Mouse (Mus musculus) megakaryocyte, adult 5-6 weeks (primary cell): Measurements from ENCODE around the gene Atg9a. TPM values are rescaled to one million over a fixed set of nuclear protein-coding genes. Genes with fewer than 3 reads are reported as not detected.
A peak's percentile ranks its signal among the peaks of the same experiment; 100 is the strongest.
"Not testable (repeated sequence)": the region's sequence is repeated elsewhere in the genome, so short reads cannot be mapped to it uniquely, and the experiment has no call there.

Experiments
- ATAC-seq: 2 replicates; pipeline ENCODE4 v1.8.0; 2016; ENCODE audit warnings: mild to moderate bottlenecking, inconsistent platforms; ENCODE audit not compliant: poor library complexity, severe bottlenecking
- total RNA-seq, 2 experiments: library from RNA; stranded (forward) in 1 of 2; stranded (reverse) in 1 of 2; fragments of 153-499, 151-499 nt in 1 of 2; fragments of 221-1000, 200-1000 nt in 1 of 2; gene quantifications; 2 replicates each; pipeline versions ENCODE4 v1.2.3 to v1.2.4; 2015 to 2017

Gene Atg9a
- 26.7 and 34.8 TPM in 2 replicates for total RNA-seq (2015)
- 12.8 and 21.3 TPM in 2 replicates for total RNA-seq (2017)

- ATAC-seq: peak; percentile 85
Measured at GRCm38 (mm10) chr1:75191622-75192402, at the start of gene Atg9a, which contains the start of gene Ankzf1. Atg9a (minus strand) TSS chr1:75192196. Ankzf1 (plus strand) TSS chr1:75192151.

- ATAC-seq: no peak
Measured at GRCm38 (mm10) chr1:75239591-75239990, 47.6 kb upstream of the Atg9a start.

DNA sequence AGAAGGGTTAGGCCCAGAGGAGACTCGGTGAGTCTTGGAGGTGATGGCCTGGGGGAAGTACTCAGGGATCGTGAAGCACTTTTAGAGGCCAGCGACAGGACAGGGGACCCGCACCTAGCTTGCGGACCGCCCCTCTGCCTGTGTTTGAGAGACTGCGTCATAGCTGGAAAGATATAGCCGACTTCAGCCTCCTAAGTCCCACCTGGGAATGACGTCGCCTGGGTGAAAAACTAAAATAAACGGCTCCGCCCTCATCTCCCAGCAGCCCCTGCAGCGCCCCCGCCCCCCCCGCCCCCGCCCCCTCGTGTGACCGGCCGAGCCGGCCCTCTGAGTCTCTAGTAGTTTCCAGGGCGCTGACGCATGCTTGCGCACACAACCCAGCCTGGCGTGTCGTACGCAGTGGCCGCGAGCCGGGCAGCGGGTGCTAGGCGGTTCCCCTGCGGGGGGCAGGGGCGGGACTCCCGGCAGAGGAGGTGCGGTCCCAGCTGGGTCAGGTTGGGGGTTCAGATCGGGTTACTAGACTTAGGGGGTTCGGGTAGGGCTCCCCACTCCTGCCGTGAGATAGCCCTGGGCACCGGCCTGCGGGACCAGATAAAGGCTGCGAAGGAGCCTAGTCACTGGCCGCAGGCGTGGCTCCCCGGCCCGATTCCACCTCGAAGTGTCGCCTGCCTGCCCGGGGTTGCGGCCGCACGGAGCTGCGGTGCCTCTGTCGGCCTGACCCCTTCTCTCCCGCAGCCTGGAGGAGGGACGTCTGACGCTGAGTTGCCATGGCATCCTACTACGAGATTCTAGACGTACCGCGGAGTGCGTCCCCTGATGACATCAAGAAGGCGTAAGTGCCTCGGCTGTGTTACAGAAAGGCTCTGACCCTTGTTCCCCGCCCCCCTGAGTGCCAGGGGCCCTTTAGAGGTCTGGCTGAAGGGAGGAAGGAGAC is 44.4 kb upstream of the Atg9a start, which contains the start of gene Dnajb2:
Gene Dnajb2 (plus strand): TSS at position 290 of the 934 bp plus-strand sequence.
- peak; percentile 85 for ATAC-seq

DNA sequence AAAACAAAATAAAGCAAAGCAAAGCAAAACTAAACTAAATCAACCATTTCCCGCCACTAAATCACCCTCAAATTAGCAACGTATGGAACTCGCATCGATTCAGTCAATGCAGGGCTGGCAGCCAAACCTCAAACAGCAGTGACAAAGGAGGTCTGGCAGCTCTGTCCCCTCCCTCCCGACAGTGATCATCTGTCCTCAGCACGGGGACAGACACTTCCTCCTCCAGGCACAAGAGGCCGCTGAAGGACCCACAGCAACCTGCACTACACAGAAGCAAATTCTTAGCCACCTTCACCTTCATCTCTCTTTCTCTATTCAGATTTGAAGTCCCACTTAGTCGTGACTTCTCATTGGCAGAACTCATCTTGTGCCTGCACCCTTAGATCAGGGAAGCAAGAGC is 42.6 kb upstream of the Atg9a start:
- peak; percentile 70 for ATAC-seq

DNA sequence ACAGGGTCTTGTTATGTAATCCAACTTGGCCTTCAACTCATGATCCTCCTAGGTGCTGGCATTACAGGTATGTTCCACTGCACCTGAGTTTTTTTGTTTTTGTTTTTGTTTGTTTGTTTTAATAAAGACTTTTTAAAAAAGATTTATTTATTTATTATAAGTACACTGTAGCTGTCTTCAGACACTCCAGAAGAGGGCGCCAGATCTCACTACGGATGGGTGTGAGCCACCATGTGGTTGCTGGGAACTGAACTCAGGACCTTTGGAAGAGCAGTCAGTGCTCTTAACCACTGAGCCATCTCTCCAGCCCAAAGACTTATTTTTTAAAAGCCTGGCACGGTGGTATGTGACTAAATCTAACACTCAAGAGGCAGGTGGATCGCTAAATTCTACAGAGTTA is 40.5 kb upstream of the Atg9a start:
- ATAC-seq: not testable (repeated sequence)

DNA sequence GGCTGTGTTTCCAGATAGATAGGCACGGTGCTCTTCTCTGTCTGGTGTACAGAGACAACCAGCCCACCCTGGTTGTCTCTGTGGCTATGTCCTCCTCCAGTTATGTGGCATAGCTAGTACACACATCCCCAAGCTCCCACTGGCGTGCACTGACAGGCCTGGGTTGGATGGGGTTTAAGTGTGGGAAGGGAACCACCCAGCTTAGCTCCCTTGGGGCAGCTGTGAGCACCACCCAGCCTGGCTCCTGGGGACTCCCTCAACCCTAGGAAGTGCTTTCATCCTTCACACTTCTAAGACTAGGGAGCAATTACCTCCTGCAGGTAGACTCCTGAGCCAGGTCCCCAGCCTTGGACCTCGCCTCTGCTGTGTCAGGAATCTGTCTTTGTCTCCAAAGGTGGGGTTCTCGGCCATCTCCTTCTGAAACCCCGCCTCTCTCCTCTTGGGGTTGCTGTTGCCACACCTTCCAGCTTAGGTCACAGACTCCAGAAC is 39.7 kb upstream of the Atg9a start, which contains the start of gene A630095N17Rik:
Gene A630095N17Rik (minus strand): TSS at position 439 of the 489 bp plus-strand sequence.
- no peak for ATAC-seq

DNA sequence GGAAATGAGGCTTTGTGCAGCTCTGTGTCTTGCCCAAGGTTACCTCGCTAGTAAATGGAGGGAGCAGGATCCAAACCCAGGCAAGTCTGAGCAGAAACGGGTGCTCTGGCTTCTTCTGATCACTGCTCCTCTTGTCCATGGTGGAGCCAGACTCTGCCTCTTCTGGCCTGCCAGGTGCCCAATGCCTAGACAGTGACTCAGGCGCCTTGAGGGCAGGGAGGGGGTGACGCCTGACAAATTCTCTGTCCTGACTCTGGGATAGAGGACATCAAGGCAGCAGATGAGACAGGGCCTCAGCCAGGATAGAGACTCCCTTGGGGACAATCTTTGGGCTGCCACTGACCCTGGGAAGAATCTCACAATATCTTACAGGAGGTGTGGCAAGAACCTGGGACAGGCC is 39.2 kb upstream of the Atg9a start:
- ATAC-seq: no peak

DNA sequence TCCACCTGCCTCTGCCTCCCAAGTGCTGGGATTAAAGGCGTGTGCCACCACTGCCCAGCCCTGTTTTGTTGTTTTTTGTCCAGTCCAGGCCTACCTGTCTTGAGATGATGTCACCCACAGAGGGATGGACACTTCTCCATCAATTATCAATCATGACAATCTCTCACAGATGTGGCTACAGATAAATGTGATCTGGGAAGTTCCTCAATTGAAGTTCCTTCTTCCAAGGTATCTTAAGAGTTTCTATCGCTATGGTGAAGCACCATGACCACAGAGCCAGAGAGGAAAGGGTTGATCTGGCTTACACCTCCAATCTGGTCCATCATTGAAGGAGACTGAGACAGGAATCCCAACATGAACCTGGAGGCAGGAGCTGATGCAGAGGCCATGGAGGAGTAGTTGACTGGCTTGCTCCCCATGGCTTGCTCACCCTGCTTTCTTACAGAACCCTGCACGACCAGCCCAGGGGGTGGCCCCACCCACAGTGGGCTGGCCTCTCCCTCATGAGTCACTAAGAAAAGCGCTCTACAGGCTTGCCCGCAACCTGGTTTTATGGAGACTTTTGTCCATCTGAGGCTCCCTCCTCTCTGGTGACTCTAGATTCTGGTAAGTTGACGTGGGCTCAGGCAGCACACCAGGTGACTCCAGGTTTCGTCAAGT is 38.5 kb upstream of the Atg9a start:
- ATAC-seq: peak; percentile 59

DNA sequence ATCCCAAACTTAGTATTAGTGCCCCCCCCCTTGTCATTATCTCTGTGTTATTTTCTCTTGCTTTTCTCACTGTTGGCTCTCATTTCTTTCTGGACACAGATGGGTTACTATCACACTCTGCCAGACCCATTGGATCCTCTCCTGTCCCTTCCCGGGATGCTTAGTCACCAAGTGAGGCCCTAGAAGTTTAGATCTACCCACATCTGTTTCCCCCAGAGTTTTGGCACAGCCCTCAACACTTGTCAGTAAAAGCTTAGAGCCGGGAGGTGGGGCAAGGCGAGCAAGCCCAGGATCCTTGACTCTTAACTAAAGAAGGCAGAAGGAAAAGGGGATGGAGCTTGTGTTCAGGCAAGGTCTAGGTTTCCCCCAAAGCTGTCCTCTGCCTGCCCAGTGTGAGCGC is 37.2 kb upstream of the Atg9a start:
- ATAC-seq: no peak

DNA sequence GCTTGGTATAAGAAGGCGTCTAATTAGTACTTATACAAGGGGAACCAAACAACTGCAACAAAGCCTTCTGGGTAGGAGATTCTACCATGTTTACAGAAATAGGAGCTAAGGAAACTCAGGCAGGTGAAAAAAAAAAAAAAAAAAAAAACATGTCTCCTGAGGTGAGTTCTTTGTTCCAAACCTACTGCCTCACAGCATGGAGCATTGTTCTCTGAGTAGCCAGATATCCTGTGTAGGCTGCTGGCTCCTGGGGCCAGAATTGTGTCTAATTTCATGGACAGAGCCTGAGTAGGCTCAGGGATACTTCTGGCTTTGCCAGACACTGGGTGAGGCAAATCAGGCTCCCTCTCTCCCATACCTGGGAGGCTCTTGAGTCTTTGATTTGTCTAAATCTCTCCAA is 35.7 kb upstream of the Atg9a start:
- no peak for ATAC-seq

- no peak for ATAC-seq
Measured at GRCm38 (mm10) chr1:75226138-75226537, 34.1 kb upstream of the Atg9a start.

DNA sequence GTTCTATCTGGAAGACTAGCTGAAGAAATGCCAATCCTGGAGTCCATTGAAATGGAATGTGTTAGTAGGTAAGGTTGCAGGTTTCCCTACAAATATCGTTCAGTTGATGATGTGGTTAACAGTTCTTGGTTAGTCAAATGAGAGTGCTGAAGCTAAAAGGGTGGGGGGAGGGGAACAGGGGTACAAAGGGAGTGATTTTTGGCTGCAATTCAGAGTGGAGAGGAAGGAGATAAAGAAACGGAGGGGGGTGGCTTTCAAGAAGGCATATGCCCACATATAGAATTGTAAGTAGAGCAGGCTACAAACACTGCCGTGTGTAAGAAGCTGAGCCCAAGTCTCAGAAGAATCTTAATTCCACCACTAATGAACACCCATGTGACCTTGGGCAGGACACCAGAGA is 33.5 kb upstream of the Atg9a start:
- no peak for ATAC-seq

DNA sequence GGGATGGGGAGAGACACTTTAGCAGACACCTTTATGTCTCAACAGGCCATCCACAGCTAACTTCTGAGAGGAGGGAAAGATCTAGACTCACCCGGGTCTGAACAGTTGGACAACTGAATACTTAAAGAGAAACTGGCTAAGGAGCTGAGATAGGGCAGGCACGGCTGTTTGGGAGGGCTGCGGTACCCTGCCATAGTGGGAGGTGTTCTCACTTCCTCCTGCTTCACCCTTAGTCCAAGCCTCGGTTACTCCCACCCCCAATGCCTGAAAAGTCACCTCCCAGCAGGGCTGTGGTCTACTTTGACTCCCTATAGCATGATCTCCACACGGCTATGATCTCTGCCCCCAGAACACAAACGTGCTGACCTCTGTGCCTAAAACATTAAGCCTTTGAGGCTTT is 31.5 kb upstream of the Atg9a start:
- peak; percentile 20; the same call in 1 of the 2 replicates for ATAC-seq

- ATAC-seq: no peak
Measured at GRCm38 (mm10) chr1:75222926-75223325, 30.9 kb upstream of the Atg9a start.

GRCm38 (mm10) chr1:75221538-75221937 is 29.5 kb upstream of the Atg9a start:
- ATAC-seq: no peak

DNA sequence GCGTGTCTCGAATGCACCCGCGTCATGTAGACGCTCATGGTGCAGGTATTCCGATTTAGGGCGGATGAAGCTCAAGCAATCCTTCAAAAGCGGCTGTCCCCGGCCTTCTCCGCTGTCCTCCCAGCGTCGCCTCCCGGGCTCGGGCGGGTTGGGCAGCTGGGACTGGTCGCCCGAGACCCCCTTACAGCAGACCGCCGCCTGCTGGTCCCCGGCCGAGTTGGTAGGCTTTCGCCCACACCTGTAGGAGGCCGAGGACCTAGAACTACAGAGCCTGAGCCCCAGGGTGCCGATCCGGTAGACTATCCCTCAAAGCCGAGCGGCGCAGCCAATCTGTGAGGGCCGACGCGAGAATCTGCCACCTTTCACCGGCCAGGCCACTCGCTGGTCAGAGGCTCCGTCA is 27.5 kb upstream of the Atg9a start, which contains the start of gene Tuba4a:
Gene Tuba4a (minus strand): TSS at position 335 of the 400 bp plus-strand sequence.
- peak; percentile 1; the same call in 1 of the 2 replicates for ATAC-seq

DNA sequence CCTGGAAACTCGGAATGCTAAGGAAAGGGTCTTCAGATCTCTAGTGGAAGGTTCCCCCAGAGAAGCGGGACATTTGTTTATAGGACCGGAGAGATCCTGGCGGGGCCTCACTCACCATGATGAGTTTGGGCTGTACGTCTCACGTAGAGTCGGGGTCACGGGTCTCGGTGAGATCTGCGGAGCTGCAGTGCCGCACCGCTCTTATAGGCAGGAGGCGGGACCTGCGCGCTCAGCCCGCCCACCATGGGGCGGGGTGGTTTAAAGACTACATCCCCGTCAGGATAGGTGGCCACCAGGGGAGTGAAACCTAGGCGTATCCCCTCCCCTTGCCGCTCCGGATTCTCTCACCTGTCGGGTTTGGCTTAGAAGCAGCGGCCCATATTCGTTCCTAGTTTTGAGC is 27.1 kb upstream of the Atg9a start:
- peak; percentile 77 for ATAC-seq

GRCm38 (mm10) chr1:75218227-75219001 is 26.4 kb upstream of the Atg9a start:
- peak; percentile 42 for ATAC-seq

GRCm38 (mm10) chr1:75217893-75218226 is 25.9 kb upstream of the Atg9a start:
- ATAC-seq: no peak
